Mouse (Mus musculus) heart, adult 2 months (tissue): ENCODE data around the gene Pdcl2.

Source experiments
- CTCF ChIP-seq: fragments of 200-600 bp; IDR thresholded peaks from 2 replicates; pipeline ENCODE4 v1.8.1; 2022; ENCODE audit warnings: antibody characterized with exemption, mild to moderate bottlenecking, moderate library complexity
- POLR2A ChIP-seq: fragments of 200-500 bp; IDR thresholded peaks from 2 replicates; pipeline ENCODE4 v1.6.1; 2011; ENCODE audit warnings: mild to moderate bottlenecking, low read depth, low read length, control low read depth; ENCODE audit not compliant: insufficient read depth

- TF ChIP-seq POLR2A (no peak), CTCF (no peak)
Measured at GRCm38 (mm10) chr5:76289234-76289691, 41.7 kb downstream of the Pdcl2 start.
